Mouse (Mus musculus) cerebellum, postnatal 10 days (tissue): ENCODE measurements at regions not wholly inside any gene's neighbourhood (a gene's known extent, or its start where the extent isn't known, plus 50 kb on each side); places are given as distances from the start of the nearest gene placed in this dataset.

ENCODE experiments used
- DNase-seq, 2 experiments: peaks; one replicate each; pipeline ENCODE4 v3.0.0; 2021; ENCODE audit warnings: mixed read lengths in 2 of 2

GRCm38 (mm10) chr16:95873297-95873696, 117.5 kb downstream of the Psmg1 start:
- no peak for DNase-seq

- DNase-seq: no peak
Measured at GRCm38 (mm10) chr16:95872436-95872835, 118.3 kb downstream of the Psmg1 start.

DNA sequence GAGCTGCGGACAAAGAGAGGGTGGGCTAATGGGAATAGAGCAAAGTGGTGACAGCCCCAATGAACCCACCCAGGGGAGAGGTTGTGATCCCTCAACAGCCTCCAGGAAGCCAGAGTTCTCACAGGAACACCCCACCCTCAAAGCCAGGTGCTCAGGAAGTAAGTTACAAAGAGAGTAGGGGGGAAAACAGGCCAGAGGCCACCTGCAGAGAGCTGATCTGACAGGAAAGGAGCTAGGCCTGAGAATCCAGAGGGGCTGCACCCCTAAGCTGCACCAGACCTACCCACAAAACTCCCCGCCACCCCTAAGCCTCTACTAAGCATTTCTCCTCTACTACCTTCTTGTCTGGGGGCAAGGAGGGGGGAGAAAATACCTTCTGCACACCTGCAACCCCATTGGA, 120.5 kb downstream of the Psmg1 start:
- DNase-seq: no peak

DNA sequence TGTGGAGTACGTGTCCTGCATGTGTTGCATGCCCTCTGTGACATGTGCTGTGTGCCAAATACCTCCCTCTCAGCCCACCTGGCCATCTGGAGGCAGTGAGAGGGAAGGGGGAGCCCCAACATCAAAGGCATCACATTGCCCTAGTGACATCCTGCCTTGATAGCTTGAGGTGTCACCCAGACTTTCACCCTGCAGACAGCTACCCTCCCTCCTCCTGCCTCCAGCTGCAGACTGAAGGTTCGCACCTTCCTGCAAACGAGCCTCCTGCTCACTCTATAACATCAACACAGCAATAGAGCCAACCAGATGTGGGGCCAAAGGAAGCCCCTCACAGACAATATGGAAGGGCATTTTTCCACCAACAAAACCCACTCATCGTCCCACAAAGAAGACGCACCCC, 121.3 kb downstream of the Psmg1 start:
- DNase-seq: no peak

DNA sequence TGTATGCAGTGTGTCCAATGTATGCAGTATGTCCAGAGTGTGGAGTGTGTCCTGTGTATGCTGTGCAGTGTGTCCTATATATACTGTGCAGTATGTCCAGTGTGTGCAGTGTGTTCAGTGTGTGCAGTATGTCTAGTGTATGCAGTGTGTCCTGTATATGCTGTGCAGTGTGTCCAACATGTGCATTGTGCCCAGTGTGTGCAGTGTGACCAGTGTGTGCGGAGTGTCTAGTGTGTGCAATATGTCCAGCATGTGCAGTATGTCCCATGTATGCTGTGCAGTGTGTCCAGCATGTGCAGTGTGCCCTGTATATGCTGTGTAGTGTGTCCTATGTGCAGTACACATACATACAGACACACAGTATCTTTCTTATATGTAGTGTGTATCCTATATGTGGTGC, 121.9 kb downstream of the Psmg1 start:
- no peak for DNase-seq

- no peak for DNase-seq
Measured at GRCm38 (mm10) chr16:95867516-95867915, 123.2 kb downstream of the Psmg1 start.

DNA sequence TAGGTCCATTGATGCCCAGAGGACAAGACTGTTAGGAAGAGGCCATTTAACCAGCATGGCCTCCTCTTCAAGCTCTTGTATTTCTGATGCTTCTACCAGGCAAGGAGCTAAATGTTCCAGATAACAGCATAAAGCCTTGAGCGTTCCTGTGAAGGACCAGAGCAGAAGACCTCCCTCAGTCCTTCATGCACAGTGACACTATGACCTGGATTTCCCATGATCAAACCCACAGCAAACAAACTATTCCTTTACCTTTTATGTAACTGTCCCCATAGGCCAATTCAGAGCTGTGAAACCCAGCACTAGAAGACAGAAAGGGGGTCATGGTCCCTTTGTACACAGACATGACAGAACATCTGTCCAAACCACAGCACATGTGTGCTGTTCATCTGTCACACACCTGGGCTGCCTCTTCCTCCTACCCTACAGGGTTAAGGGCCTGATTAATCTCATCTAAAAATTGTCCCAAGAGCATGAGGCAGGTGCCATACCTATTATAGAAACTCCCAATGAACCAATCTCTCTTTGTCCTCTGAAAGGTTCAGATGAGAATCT, 123.8 kb downstream of the Psmg1 start:
- no peak for DNase-seq

DNA sequence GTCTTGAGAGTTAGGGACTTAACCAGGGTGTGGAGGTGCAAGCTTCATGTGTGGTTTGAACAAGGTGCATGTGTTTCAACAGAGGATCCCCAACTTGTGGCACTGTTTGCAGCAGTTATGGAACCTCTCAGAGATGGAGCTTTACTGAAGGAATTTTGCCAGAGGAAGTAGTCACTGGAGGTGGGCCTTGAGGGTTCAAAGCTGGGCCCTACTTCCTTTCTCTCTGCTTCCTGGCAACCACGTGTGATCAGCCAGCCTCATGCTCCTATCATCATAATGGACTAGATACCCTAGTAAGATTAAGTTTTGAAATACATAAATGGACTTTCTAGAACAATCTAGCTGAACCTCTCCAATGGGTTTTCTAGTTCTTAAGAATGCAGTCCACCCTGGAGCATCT, 125.2 kb downstream of the Psmg1 start:
- DNase-seq: no peak

- no peak for DNase-seq
Measured at GRCm38 (mm10) chr16:95864646-95865045, 126.1 kb downstream of the Psmg1 start.

DNA sequence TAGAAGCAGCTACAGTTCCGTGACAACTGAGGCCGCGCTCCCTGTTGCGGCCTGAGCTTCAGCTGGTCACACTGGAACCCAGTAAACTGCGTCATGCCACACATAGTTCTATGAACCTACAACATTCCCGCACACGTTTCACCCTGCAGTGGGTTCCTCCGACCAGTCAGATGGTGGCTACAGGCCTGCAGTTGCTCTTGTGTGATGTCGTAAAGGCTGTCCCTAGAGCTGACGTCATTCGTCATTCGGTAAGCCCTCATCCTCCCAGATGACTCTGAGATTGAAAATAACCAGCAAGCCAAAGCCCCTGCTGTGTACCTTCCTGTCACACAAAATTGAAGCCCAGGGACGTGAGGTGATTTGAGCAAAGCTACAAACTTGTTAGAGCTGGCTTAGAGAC, 126.7 kb downstream of the Psmg1 start:
- DNase-seq: no peak

- no peak for DNase-seq
Measured at GRCm38 (mm10) chr16:95863565-95863964, 127.2 kb downstream of the Psmg1 start.

GRCm38 (mm10) chr16:95862621-95863020, 128.1 kb downstream of the Psmg1 start:
- no peak for DNase-seq

GRCm38 (mm10) chr16:95861231-95861690, 129.5 kb downstream of the Psmg1 start:
- peak; percentile 40 to 61 for DNase-seq

- DNase-seq: no peak
Measured at GRCm38 (mm10) chr16:95860810-95861209, 129.9 kb downstream of the Psmg1 start.

GRCm38 (mm10) chr16:95860111-95860510, 130.6 kb downstream of the Psmg1 start:
- DNase-seq: no peak

GRCm38 (mm10) chr16:95857403-95857802, 133.4 kb downstream of the Psmg1 start:
- DNase-seq: no peak

DNA sequence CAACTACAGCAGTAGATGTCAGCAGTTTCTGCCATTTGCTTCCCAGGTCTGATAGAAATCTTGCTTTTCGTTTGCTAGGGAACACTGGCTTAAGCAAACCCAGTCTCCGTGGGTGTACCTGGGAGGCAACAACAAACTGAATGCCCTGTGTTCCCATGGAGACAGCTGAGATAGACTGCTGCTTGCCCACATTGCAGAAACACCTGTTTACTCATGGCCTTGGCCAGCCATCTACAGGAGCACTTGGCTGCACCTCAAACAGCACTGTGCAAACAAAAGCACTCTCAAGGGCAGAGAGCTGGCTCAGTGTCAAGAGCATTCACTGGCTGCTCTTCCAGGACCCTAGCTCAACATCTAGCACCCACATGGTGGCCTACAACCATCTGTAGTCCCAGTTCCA, 135.5 kb downstream of the Psmg1 start:
- peak in 1 of 2 experiments; percentile 36 for DNase-seq

GRCm38 (mm10) chr16:95851907-95852306, 138.9 kb downstream of the Psmg1 start:
- DNase-seq: no peak

DNA sequence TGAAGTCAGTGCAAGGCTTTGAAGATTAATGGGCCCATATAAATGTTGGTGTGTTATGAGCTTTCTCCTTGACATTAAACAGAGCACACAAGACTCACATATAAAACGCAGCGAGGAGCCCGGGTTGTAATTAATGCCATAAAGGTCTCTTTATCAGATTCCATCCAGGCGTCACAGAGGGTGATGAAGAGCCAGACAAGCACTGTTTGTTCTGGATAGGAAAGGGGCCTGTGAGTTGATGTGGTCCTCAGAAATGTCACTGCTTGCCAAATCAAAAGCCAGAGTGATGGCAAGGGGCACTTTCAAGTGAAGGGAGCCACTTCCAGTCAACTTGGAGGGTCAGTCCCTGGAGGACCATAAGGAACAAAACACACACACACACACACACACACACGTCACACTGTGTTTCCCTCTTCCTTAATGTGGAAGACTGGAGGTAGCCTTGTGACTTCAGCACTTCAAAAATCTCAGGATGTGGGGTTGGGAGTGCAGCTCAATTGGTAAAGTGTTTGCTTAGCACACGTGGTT, 142.1 kb downstream of the Psmg1 start:
- no peak for DNase-seq

DNA sequence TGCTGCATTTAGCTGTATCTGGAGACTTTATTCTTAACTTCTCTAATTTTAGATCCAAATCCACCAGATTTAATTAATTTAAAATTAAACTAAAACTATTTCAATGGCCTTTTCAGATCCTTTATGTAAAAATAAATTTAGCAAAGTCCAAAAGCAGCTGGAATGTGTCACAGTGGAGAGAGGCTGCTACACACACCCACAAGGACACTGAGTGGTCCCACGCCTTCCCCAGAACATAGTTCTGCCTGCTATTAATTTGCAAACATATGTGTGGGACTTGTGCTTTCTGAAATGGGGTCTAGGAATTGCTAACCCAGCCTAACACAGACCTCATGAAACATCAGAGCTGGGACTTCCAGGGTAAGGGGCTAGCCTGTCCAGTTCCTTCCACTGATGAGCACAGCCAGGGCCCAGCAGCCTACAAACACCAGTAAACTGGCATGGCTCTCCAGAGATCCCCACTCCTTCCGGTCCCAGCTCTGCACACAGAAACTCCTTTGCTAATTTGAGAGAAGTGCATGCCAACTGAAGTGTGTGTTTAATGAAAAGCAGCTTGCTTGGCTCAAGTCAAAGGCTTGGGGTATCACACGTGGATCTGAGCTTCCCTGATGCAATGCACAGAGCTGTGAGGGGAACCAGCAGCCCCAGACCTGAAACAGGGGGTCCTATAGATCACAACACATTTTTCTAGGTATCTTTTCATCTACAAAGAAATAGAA, 142.8 kb downstream of the Psmg1 start:
- no peak for DNase-seq

DNA sequence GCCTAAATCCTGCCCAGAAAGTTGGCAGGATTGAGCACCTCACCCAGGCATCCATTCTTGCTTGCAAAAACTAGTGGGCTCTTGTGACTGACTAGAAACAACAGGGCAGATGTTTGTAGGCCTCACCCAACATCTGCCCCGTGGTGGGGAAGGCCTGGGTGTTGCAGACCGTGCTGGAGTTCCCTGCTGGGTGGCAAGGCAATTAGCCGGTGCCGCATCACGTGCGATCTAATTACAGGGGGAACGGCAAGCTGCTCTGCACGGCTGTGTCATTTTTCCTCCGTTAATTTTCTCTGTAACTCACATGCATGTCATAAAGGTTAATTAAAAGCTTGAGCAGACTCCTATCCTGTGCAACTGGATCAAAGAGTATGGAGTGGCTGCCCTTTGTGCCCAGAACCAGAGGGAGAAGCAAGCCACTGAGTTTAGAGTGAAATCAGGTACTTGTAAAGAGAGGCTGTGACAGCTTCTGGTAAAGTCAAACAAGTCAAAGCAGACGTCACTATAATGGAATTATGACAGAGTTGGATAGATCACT, 143.5 kb downstream of the Ets2 start:
- DNase-seq: peak in 1 of 2 experiments; percentile 57

- peak; percentile 78 to 89 for DNase-seq
Measured at GRCm38 (mm10) chr16:95844691-95845090, 142.8 kb downstream of the Ets2 start.

DNA sequence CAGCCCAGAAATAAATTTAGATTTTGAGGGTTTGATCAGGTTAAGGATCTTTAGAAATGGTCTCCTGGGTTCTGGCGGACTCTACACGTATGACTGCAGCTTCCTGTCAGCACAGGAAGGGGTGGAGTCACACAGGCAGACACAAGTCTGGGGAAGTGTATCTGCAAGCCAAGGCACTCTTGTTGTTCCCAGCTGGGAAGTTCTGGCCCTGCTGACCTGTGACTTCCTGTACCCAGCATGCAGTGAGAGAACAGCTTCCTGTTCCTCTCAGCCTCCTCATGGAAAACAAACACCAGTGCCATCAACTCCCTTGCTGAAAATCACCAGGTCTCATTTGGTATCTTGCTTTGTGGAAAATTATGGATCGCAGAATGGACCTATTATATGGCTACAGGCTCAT, 140.9 kb downstream of the Ets2 start:
- no peak for DNase-seq
